Mouse (Mus musculus): Measurements from ENCODE around the gene Tmem269. TPM values are rescaled to one million over a fixed set of nuclear protein-coding genes. Genes with fewer than 3 reads are reported as not detected.

Gene Tmem269
- total RNA-seq, 2 experiments from 2014 or later: 0.34 TPM; not detected in 1

- DNase-seq (ENCODE audit: extremely low spot score in 1 of 2, low spot score in 1 of 2): no peak
Observed at GRCm38 (mm10) chr4:119188060-119188785, 29.8 kb downstream of the Tmem269 start.

- DNase-seq (ENCODE audit: extremely low spot score in 1 of 2, low spot score in 1 of 2): no peak
Observed at GRCm38 (mm10) chr4:119185771-119186170, 32.2 kb downstream of the Tmem269 start.

DNA sequence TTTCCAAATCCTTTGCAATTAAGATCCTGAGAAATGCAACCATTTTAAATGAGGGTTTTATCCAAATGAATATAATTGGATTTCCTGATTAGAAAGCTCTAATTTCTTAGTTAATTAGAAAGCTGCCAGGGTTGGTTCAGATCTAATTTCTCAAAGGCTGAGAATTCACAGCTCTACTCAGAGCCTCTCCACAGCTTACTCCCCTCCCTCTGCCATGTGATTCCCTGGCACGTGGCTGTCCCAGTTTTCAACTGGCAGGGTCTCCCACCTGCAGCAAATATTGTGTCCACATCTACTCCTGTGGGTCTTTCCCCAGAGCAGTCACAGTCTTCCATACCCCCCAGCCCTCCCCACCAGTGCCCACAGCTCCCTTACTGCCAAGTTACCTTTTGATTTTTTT is 34.5 kb downstream of the Tmem269 start:
- DNase-seq (ENCODE audit: extremely low spot score in 1 of 2, low spot score in 1 of 2): no peak

DNA sequence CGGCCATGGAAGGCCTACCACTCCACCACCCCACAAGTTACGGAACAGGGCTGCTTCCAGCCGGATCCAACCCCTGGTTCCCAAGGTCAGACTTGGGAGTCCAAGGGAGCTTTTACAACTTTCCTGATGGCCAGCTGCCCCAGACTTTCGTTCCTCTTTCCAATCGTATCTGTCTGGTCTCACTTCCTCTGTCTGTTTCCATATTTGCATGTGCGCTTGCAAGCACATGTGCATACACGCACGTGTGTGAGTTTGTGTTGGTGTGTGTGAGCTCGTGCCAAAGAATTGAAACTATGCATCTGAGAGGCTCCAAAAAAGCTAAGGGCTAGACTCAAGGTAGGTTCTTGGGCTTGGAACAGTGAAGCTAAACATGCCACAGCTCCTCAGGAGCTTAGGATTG is 36.6 kb downstream of the Tmem269 start:
- no peak for DNase-seq (ENCODE audit: extremely low spot score in 1 of 2, low spot score in 1 of 2)

DNA sequence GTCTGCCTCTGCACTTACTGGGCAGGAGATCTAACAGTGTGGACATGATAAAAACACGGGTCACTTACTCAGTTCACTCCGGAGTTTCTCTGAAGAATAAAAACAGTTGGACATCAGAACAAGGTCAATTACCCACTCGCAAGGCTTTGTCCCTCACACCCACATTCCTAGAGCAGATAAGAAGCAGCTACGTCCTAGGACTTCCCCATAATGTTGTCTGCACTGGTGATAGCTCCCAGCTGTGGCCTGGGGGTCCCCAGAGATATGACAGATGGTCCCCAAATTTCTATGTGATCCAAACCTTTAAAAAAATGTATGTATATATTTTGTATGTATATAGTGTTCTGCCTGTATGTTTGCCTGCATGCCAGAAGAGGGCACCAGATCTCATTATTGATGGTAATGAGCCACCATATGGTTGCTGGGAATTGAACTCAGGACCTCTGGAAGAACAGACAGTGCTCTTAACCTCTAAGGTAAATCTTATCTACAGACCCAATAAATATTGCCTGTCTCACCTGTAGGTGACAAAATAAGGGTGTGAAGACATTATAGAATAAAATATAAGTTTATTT is 37.8 kb downstream of the Tmem269 start:
- DNase-seq (ENCODE audit: extremely low spot score in 1 of 2, low spot score in 1 of 2): no peak

DNA sequence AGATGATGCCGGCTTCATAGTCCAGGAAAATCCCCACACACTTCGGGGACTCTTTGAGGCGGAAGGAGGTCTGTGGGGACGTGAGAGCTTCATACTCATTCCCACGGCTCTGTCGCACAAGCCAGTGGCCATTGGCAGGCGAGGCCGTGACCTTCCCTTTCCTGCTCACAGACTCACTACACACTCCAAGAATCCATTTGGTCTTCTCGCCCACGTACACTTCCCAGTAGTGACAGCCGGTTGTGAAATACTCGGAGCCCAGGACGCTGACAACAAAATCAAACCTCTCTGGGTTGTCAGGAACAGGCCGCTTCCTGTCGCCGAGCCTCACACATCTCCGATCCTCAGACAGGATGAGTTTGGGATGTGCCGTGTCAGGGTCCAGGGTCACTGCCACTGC is 39.7 kb downstream of the Tmem269 start:
- DNase-seq (ENCODE audit: extremely low spot score in 1 of 2, low spot score in 1 of 2): no peak

DNA sequence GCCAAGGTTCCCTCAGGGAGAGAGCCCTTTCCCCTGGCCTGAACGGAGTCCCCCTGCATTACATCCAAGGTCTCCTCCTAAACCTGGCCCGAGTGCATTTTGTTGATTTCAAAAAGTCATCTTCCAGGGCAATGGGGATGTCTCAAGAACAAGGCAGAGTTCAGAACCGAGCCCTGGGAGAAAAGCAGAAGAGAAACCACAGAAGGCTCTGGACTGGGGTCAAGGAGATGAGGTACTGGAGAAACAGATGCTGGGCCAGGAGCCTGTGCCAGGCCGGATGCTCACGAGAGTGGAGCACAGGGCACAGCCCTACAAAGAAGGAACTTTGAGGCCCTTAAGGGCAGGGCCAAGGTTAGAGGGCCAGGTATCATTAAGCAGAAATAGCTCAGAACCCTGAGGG is 40.3 kb downstream of the Tmem269 start:
- DNase-seq (ENCODE audit: extremely low spot score in 1 of 2, low spot score in 1 of 2): no peak

DNA sequence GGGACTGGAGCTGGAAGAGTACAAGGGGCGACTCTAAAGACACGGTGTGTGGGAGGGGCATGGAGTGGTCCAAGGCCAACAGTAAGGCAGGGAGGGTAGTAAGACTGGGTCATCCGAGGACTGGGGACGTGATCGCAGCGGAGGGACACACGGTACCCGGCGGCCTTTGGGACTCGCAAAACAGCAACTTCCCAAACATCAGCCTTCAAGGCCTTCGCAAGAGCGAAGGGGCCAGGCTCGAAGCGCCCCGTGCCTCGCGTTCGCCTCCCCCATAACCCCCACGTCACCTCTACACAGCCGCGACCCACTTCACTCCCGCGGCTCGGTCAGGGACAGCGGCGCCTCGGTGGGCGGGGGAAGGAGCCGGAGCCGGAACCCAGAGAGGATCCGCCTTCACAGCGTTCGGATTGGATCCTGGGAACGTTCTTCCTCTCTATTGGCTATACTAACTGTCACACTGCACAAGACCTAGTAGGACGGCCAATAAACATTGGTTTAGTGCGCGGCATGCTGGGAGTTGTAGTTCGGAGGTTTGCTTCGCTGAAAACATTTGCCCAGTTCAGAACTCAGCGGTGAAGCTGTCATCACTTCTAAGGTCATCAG is 44.1 kb downstream of the Tmem269 start, which contains the start of gene Zfp691:
Gene Zfp691 (minus strand): TSS at position 345 of the 603 bp plus-strand sequence.
- peak; percentile 73 to 83 for DNase-seq (ENCODE audit: extremely low spot score in 1 of 2, low spot score in 1 of 2)

GRCm38 (mm10) chr4:119172919-119173650 is 44.9 kb downstream of the Tmem269 start:
- DNase-seq (ENCODE audit: extremely low spot score in 1 of 2, low spot score in 1 of 2): no peak

- DNase-seq (ENCODE audit: extremely low spot score in 1 of 2, low spot score in 1 of 2): peak; percentile 66 to 93
Observed at GRCm38 (mm10) chr4:119167663-119168062, 50.4 kb downstream of the Tmem269 start.

- no peak for DNase-seq (ENCODE audit: extremely low spot score in 1 of 2, low spot score in 1 of 2)
Observed at GRCm38 (mm10) chr4:119167068-119167467, 50.9 kb downstream of the Tmem269 start.

DNA sequence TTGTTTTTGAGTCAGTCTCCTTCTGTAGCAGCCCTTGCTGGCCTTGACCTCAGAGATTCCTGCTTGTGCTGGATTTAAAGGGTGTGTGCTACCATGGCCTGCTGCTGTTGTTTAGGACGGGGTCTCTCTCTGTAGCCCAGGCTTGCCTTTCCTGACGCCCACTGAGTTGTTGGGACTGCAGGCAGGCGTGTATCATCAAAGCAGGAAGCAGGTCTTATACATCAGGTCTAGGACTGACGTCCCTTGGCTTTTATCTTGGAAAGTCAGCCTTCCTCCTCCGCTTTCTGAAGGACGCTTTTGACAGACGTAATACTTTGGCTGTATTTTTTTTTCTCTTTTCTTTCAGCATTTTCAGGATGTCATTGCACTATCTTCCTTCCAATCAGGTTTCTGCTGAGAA is 52.1 kb downstream of the Tmem269 start:
- DNase-seq (ENCODE audit: extremely low spot score in 1 of 2, low spot score in 1 of 2): no peak

- no peak for DNase-seq (ENCODE audit: extremely low spot score in 1 of 2, low spot score in 1 of 2)
Observed at GRCm38 (mm10) chr4:119162990-119163389, 55.0 kb downstream of the Tmem269 start.

GRCm38 (mm10) chr4:119161358-119161757 is 56.7 kb downstream of the Tmem269 start:
- DNase-seq (ENCODE audit: extremely low spot score in 1 of 2, low spot score in 1 of 2): no peak

DNA sequence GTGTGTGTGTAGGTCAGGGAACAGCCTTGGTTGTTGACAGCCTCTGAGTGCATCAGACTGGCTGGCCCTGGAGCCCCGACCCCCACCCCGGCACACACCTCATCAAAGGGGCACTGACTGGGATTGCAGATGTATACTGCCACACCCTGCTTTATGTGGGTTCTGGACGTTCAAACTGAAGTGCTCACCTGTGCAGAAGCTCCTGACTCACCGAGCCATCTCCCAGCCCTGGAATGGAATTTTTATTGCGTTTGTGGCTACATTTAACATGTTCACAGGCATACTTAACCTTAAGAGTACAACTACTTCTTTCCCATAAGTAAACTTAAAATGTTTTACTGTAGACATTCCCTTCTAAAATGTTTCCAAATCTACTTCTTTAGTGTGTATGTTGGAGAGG is 60.1 kb downstream of the Tmem269 start:
- no peak for DNase-seq (ENCODE audit: extremely low spot score in 1 of 2, low spot score in 1 of 2)

DNA sequence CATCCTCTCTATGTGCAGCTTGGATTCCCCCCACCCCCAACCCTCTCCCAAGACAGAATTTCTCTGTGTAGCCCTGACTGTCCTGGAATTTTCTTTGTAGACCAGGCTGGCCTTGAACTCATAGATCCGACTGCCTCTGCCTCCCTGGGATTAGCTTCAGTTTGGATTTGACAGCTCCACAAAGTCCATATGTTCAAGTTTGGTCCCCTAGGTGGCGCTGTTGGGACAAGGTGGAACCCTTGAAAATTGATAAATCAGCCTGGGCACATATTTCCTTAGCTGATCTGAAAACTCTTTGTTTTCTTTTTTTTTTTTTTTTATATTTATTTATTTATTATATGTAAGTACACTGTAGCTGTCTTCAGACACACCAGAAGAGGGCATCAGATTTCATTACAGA is 60.8 kb downstream of the Tmem269 start:
- peak in 1 of 2 experiments; percentile 84 for DNase-seq (ENCODE audit: extremely low spot score in 1 of 2, low spot score in 1 of 2)

Other genes with a start within 250 kb of the Tmem269 start
- gene Slc2a1, start 109.5 kb downstream of the Tmem269 start, total RNA-seq (2021): 10 to 100 TPM; 70.9 to 98.4 TPM
- 1 to 10 TPM; 6.0 to 8.3 TPM for gene Zfp691, start 44.0 kb downstream of the Tmem269 start, total RNA-seq (2021)
- under 1 TPM; 0.31 to 0.47 TPM for gene Ermap, start 28.2 kb downstream of the Tmem269 start, total RNA-seq (2021)
- gene Svbp, start 22.9 kb downstream of the Tmem269 start, total RNA-seq (2021): 10 to 100 TPM; 17.3 to 20.1 TPM
- gene AU022252, start 14.5 kb upstream of the Tmem269 start, total RNA-seq (2021): 10 to 100 TPM; 32.4 to 36.7 TPM
- gene P3h1, start 14.7 kb upstream of the Tmem269 start, total RNA-seq (2021): 1 to 10 TPM; 7.5 to 7.7 TPM
- under 1 TPM; 0.32 to 0.33 TPM for gene Cldn19, start 37.2 kb upstream of the Tmem269 start, total RNA-seq (2021)
- gene Ybx1, start 76.4 kb upstream of the Tmem269 start, total RNA-seq (2021): 100 to 1,000 TPM; 287 to 320 TPM
- 10 to 100 TPM; 19.1 to 20.2 TPM for gene Ppih, start 102.3 kb upstream of the Tmem269 start, total RNA-seq (2021)
- gene Ccdc30, start 197.3 kb upstream of the Tmem269 start, total RNA-seq (2021): 10 to 100 TPM; 19.8 to 26.1 TPM
- gene Ppcs, start 204.2 kb upstream of the Tmem269 start, total RNA-seq (2021): 1 to 10 TPM; 5.7 to 5.8 TPM
- gene Zmynd12, start 204.6 kb upstream of the Tmem269 start, total RNA-seq (2021): under 1 TPM; 0.49 to 0.61 TPM